Mouse (Mus musculus) liver, postnatal 0 days (tissue): ENCODE data around the gene Rmnd5a.

ENCODE experiments used
- CTCF ChIP-seq: sonication (generic); IDR thresholded peaks from 2 replicates; pipeline ENCODE4 v1.5.1; 2016; ENCODE audit warnings: antibody characterized with exemption, low read depth
- EP300 ChIP-seq: IDR thresholded peaks from 2 replicates; pipeline ENCODE4 v1.6.1; 2016; ENCODE audit warnings: antibody characterized with exemption, low read depth, mild to moderate bottlenecking

DNA sequence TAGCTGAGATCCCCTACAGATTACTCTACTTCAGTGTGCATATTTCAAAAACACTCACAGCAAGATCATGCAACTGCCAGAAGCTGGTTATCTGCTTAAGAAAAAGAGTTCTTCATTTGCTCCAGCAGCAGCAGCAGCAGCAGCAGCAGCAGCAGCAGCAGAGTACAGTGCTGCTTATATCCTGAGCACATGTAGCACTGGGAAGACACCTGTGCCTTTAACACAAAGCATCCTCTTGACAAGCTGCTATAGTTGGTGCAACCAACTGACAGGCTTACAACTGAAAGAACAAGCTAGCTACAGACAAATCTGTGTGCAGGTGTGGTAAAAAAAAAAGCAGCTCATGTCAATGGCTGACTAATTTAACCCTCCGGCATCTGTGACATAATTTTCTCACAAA is 44.4 kb downstream of the Rmnd5a start:
- no peak for TF ChIP-seq CTCF
- TF ChIP-seq EP300: no peak
